Mouse (Mus musculus): ENCODE data around the gene Rab23. TPM values are rescaled to one million over a fixed set of nuclear protein-coding genes. Genes with fewer than 3 reads are reported as not detected.

The Rab23 gene
- total RNA-seq (2022), result 10 to 100 TPM in 1 of 4 experiments, 1 to 10 TPM in 3; 6.2 to 10.6 (median 6.8) TPM

DNA sequence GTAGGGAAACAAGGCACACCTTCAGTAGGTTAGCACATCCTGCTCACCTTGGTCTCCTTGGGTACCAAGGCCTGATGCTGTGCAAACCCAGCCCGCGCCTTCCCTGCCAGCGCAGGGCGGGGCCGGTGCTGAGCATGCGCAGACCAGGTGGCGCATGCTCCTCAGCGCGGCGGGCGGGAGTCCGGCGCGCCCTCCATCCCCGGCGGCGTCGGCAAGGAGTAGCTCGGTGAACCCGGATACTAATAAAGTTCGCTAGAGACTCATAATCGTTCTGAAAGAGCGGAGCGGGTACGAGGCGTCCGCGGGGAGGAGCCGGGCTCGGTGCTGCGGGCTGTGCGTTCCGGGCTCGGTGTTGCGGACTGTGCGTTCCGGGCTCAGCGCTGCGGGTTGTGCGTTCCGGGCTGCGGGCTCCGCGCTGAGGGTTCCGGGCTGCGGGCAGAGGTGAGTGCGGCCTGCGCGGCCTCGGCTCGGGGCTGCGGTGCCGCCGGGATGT, at the start of gene Rab23:
Gene Rab23, plus strand, starts transcription at position 155 of the 493 bp plus-strand sequence.
- peak; percentile 74 for DNase-seq (ENCODE audit: low spot score)

DNA sequence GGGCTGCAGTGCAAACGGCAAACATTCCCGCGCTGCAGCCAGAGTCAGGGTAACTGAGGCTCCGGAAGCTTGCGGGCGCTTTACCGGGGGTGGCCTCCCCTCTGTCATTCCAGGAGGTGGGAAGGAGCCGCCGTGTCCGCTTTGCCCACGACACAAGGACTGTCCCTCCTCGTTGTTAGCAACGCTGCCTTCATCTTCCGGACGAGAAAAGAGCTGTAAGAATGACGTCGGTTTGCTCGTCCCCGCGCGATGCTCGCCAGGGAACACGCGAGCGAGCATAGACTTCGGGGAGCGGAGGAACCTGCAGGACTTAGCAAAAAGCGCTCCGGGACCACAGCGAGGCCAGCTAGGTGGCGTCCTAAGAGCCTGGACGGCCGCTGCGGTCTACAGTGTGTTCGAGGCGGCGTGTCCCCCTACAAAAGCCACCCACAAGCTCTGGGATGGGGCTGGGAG, 49.5 kb upstream of the Rab23 start:
- DNase-seq (ENCODE audit: low spot score), result peak; percentile 36

DNA sequence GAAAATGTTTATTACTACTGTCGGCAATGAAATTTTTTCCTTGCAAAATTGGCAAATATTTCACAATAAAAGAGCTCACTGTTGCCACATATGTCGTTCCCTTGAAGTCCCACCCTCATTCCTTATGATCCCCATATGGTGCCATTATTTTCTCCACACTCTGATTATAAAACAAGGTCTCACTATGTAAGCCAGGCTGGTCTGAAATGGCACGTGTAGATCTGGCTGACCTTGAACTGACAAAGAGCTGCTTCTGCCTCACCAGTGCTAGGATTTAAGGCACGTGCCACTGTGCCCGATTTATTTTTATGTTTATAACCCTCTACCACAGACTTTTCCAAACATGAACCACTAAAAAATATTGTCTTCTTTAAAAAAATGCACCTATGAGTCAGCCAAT, 48.2 kb upstream of the Rab23 start:
- DNase-seq (ENCODE audit: low spot score), result no peak

DNA sequence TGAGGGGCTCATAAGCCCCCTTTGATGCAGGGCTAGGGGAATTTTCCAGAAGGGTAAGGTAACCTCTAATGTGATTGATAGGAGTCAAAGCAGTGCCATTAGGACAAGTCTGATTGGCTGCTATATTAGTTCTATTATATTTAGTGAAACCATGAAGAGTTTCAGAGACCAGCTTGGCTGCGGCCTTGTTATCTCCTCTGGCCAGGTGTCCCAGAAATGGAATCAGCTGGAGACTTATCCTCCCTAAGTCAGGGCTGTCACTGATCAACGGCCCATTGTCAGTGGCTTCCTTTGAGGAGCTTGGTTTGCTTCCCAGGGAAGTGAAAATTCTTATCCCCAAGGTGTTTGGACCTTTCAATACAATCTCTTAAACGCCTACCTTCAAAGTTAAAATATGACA, 47.6 kb upstream of the Rab23 start:
- DNase-seq (ENCODE audit: low spot score), result no peak

DNA sequence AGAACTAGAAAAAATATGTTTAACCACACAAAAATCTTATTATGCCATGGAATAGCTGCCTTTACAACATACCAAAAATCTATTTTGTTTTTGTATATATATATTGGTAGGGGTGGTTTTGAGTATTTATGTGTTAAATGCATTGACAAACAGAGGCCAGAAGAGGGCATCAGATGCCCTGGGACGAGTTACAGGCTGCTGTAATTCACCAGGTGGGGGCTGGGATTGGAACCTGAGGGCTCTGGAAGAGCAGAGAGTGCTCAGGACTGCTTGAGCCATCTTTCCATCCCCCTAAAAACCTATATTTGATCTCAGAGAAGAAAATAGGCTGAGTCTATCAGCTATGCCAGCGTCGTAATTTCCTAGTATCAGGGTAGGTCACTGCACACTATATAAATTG, 47.2 kb upstream of the Rab23 start:
- no peak for DNase-seq (ENCODE audit: low spot score)

DNA sequence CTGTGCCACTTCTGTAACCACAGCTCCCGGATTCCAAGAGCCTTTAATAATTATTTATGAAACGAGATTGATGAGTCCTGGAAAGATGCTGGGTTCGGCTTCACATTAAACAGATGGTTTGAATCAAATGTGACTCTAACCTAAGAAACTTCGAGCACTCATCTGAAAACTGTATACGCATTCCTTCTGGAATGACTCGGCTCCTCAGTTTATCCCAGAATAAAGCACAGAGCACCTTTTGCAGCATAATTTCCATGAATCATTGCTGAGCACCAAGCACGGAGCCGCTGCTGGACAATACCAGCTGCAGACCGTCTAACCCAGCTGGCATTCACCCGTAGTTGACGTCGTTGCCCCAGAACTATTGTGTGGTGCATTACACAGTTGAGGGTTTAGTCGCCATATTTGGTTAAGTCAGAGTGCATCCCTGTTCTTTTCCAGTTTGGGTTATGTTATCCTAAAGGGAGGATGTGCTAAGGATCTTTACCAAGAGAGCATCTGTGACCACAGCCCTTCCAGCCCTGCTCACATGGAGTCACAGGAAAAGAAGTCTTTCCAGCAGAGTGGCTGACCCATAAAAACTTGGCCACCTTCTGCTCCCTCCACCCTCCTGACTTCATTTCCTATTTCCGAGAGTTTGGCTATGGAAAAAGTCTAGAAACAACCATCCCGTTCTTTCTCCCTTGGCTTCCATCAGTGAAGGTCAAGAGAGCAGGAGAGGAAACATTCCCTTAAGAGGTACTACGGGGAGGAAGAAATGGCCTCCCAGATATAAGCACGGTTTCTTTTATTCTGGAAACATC, 46.3 kb upstream of the Rab23 start:
- peak; percentile 68 for DNase-seq (ENCODE audit: low spot score)

DNA sequence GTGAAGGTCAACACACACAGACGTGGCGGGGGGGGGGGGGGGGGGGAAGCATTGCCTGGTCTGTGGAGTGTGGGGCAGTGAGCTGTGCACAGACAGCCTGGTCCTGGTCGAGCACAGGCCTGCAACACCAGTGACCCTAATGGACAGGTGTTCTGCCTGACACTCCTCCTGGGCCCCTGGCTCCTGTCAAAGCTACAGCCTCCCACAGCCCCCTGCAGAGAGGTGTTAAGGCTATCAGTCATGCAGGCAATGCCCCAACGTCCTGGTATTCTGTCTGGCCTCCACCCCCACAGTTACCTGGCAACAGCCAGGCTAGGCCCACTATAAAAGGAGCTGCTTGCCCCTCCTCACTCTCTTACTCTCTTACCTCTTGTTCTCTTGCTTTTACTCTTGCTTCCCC, 39.3 kb upstream of the Rab23 start:
- no peak for DNase-seq (ENCODE audit: low spot score)

DNA sequence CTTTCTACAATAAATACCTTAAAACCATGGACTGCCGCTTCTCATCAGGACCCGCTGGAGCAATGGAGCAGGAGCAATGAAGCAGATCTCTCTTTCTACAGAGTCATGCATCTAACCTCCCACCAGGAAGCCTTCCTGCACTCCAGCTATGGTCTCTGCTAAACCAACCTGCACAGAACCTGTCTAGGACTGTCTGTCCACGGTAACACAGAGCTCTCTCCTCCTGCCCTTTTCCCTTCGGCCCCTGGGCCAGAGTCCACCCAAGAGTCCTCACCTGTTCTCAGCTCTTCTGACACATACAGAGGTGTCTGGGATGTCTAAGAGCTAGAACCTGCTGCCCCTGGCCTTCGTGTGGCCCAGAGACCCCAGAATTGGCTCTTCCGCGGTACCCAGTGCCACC, 38.8 kb upstream of the Rab23 start:
- DNase-seq (ENCODE audit: low spot score), result no peak

DNA sequence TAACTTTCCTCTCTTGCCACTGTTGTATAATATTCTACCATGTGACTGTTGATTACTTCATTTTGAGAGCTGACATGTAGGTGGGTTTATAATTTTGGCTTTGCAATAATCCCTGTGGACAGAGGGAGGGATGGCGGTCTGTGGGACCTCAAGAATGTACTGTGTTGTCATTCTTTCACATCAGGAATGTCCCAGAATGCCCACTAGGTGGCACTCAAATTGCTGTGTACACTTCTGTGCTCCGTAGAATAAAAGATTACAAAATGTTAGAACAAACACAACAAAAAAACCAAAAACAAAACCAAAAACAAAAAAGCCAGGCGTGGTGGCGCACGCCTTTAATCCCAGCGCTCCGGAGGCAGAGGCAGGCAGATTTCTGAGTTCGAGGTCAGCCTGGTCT, 35.2 kb upstream of the Rab23 start:
- DNase-seq (ENCODE audit: low spot score), result peak; percentile 24

DNA sequence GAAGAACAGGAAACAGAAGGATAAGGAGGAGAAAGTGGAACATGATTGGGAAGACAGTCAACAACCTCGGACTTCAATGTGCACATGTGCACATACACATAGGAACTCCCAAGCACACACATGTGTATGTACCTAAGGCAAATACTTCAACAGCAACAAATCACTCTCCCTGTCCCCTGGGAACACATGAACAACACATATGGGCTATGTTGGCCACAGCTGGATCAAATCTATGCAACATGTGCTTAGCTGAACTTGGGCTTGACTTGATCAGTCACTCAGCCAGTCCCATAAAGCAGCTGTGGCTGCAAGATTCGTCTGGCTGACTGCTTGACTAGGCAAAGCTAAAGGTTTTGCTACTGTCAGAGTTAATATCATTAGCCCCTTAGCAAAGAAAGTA, 30.9 kb upstream of the Rab23 start:
- DNase-seq (ENCODE audit: low spot score), result no peak

DNA sequence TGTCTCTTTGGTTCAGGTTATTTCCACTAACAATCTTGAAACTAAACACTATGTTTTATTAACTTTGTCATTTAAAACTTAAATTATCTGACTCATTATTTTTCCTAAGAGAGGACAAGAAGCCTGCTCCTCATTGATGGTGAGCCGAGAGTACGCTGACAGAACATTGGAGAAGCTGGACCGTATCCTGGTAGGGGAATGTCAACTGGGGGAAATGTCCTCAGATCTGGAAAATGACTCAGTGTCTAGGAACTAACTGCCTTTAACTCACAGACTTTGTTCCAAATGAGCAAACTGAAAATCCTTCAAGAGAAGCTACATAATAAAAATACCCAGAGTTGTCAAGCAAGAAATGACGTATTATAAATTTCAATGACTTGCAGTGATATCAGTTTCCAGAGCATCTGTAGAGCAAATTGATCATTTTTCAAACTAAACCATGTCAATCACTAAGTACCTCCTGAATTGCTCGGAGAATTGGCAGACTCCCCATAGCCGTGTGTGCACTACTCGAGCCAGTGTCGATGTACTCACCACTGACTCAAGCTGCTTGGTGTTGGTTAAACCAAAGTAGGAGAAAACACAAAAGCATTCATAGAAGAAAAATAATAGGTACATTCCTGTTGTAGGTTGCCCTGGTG, 30.1 kb upstream of the Rab23 start:
- DNase-seq (ENCODE audit: low spot score), result peak; percentile 42

DNA sequence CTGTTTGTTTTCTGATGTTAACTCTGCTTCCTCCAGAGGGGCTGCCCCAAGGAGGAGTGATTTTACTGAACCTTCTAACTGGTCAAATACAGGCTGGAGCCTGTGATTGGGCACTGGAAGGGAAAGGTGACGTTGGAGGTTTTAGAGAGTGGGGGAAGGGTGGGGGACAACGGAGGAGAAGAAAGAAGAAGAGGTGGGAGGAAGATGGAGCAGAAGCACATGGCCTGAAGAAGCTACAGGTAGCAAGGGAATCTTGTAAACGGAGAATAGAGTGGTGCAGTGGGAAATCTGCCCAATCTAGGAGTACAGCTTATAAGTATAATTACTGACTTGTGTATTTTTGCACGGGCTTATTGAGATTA, 29.6 kb upstream of the Rab23 start:
- DNase-seq (ENCODE audit: low spot score), result no peak

DNA sequence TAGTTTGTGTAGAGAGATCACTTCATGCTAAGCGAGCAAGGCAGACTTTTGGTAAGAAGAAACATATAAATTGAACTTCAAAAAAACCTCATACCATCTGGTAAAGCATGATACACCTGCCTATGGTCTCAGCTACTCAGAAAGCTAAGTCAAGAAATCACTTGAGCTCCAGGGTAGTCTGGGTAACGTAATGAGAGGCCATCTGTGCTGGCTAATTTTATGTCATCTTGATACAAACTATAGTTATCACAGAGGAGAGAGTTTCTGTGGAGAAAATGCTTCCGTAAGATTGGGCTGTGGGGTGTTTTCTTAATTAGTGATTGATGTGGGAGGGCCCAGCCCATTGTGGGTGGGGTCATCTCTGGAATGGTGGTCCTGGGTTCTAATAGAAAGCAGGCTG, 25.8 kb upstream of the Rab23 start:
- no peak for DNase-seq (ENCODE audit: low spot score)

DNA sequence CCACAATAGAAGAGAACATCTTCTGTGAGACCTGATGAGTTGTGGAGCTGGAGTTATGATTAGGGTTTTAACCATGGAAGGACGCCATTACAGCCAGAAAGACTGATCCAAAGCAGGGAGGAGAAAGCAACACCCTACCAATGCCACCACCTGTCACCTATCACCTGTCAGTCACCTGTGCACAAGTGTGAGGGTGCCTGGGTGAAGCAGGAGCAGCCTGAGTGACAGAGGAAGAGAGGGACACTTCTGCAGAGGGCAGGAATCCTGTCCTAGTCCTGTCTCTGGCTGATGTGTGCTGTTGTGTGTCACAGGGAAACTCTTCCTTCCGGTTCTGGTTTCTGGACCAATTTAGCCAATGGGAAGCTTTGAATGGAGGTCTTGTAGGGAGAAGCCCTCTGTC, 23.7 kb upstream of the Rab23 start:
- no peak for DNase-seq (ENCODE audit: low spot score)

DNA sequence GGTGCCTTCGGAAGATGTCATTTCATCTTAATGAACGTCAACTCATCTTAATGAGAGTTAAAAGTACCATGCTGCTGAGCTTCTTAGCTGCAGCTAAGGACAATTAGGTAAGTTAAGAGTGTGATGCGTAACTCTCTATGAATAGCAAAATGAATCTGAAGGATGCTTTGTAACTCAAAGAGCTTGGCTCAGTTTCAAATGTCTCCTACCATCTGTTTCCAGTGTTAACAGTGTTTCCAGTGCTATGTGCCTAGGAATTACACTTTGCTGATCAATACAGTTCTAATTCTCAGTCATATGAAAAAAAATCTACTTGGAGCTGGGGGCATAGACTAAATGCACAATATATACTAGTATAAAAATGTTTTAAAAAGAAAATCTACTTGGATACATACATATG, 18.4 kb upstream of the Rab23 start:
- DNase-seq (ENCODE audit: low spot score), result no peak

DNA sequence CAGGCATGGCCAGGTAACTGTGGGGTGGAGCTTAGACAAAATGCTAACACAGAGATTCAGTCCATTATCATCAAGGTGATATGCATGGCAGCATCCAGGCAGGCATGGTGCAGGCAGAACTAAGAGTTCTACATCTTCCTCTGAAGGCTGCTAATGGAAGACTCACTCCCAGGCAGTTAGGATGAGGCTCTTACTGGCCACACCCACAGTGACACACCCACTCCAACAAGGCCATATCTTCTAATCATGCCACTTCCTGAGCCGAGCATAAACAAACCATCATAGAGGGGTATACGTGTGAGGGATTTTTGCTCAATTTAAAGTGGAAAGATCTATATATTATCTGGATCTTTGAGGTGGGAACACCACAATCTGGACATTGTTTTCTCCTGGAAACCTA, 10.1 kb upstream of the Rab23 start:
- no peak for DNase-seq (ENCODE audit: low spot score)

DNA sequence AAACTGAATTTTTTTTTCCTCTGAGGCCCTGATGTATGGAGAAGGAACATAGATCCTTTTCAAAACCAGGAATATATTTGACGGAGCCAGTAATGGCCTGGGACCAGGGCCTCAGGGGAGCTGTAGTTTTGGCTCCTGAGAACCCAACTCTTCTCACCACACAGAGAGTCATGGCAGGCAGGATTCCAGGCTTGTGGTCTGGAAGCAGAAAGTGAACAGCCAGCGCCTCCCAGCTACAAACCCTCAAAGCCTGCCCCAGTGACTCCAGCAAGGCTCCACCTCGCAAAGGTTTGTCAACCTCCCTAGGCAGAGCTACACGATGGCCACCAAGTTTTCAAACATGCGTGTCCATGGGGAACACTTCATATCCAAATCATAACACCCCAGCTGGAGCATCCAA, 7.7 kb upstream of the Rab23 start:
- peak; percentile 21 for DNase-seq (ENCODE audit: low spot score)

DNA sequence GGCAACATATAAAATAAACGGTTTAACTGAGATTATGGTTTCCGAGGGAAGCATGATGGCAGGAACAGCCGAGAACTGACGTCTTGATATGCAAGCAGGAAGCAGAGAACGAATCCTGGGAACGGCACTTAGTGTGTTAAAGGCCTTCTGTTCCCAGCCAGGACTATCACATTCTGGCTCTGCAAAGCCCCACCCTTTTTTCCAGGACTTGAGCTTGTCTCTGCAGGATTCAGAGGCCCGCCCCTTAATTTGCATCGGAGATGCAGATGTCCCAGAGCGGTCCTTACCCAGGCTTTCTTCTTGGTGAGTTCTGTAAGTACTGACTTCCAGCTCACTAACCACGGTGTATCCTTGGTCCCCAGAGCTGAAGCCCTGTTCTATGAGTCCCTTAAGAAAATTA, 4.9 kb upstream of the Rab23 start:
- no peak for DNase-seq (ENCODE audit: low spot score)

DNA sequence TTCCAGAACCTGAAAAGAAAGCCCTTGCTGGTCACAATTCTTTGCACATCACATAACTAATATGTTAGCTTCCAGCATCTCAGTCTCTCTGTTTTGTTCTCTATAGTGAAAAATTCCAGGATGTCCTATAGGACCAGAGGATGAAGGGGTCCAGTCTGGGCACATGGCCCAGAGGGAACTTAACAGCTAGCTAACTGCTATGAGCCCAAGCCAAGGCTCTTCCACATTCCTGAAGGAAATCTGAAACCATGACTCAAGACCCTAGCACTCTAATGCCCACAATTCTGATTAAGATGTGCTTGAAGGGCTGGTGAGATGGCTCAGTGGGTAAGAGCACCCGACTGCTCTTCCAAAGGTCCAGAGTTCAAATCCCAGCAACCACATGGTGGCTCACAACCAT, 2.1 kb upstream of the Rab23 start:
- no peak for DNase-seq (ENCODE audit: low spot score)

DNA sequence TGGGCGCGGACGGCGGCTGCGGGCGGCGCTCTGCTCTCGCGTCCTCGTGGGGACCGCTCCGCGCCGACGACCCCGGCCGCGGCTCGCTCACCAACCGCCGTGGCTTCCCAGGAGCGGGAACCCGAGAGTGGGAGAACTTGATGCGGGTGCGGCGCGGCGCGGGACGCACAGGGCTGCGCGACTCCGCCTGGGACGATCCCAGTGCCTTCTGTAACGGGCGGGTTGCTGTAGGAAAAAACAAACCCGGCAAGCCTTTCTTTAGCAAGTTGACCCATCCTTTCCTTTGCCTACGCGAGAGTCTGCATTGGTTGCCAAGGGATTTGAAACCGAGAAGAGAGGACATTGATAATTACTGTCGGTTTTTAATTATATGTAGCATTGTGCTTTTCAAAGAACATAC, 544 bp downstream of the Rab23 start:
- no peak for DNase-seq (ENCODE audit: low spot score)

DNA sequence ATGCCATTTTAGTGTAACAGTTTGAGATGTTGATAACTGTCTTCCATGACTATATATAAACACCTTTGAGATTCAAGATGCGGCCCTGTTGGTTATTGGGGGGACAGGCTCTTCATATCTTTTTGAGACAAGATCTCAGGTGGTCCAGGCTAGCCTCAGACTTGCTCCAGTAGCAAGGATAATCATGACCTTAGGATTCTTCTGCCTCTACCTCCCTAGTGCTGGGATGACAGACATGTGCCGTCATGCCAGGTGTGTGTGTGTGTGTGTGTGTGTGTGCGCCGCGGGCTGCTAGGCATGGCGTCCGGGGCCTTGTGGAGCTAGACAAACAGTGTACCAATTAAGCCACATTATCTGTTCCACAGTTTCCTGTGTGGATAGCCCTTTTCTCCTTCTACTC, 1.3 kb downstream of the Rab23 start:
- DNase-seq (ENCODE audit: low spot score), result no peak

DNA sequence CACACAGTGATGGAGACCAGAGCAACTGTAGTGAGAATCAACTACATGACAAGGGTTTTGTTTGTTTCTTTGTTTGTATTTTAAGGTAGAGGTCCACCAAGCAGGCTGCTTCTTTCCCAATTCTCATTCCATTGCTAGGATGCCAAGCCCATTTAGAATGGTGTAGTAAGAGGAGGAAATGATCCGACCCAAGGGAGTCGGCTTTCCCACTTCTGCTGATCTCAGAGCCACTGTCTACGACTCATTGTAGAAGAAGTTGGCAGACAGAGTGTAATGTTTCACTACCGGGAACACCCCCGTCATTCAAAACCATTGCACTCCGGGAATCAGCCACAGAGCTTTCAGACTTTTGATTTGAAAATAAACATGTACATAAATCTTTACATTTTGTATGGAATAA, 4.8 kb downstream of the Rab23 start:
- no peak for DNase-seq (ENCODE audit: low spot score)

DNA sequence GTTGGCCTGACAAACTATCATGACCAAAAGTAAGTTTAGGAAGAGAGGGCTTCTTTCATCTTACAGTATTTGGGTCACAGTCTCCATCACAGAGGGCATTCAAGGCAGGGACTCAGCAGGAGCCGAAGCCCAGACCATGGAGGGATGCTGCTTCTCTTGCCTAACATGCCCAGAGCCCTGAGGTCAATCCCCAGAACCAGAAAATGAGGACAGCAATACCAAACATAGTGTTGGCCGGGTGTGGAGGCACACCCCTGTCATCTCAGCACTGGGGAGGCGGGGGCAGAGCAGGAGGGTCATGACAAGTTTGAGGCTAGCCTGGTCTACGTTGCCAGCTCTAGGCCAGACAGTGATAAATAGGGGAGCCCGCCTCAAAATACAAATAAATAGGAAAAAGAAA, 5.4 kb downstream of the Rab23 start:
- no peak for DNase-seq (ENCODE audit: low spot score)

Data from heart, adult 8-10 months (tissue).